Mouse (Mus musculus) cerebellum, postnatal 4 days (tissue): ENCODE measurements at regions not wholly inside any gene's neighbourhood (a gene's known extent, or its start where the extent isn't known, plus 50 kb on each side); places are given as distances from the start of the nearest gene placed in this dataset.
"Not testable (repeated sequence)": the region's sequence is repeated elsewhere in the genome, so short reads cannot be mapped to it uniquely, and the experiment has no call there.

Experiments
- DNase-seq, 2 experiments: peaks; one replicate each; pipeline ENCODE4 v3.0.0; 2022; ENCODE audit warnings: low spot score in 2 of 2, mixed read lengths in 1 of 2

GRCm38 (mm10) chr8:86280093-86280721 is 300.3 kb downstream of the Abcc12 start:
- no peak for DNase-seq

- DNase-seq = no peak
Observed at GRCm38 (mm10) chr8:86275699-86276098, 304.8 kb downstream of the Abcc12 start.

- DNase-seq = no peak
Observed at GRCm38 (mm10) chr8:86273811-86274210, 306.7 kb downstream of the Abcc12 start.

GRCm38 (mm10) chr8:86272626-86273025 is 307.9 kb downstream of the Abcc12 start:
- DNase-seq = no peak

GRCm38 (mm10) chr8:86271477-86271876 is 309.0 kb downstream of the Abcc12 start:
- no peak for DNase-seq

- peak in 1 of 2 experiments; percentile 64 for DNase-seq
Observed at GRCm38 (mm10) chr8:86258011-86258410, 322.5 kb downstream of the Abcc12 start.

GRCm38 (mm10) chr8:86255431-86255830 is 325.1 kb downstream of the Abcc12 start:
- no peak for DNase-seq

GRCm38 (mm10) chr8:86254680-86255079 is 325.8 kb downstream of the Abcc12 start:
- DNase-seq = no peak

- DNase-seq = peak in 1 of 2 experiments; percentile 14
Observed at GRCm38 (mm10) chr8:86252696-86253355, 327.7 kb downstream of the Abcc12 start.

- DNase-seq = no peak
Observed at GRCm38 (mm10) chr8:86234696-86235095, 345.8 kb downstream of the Abcc12 start.

GRCm38 (mm10) chr8:86231994-86232393 is 348.5 kb downstream of the Abcc12 start:
- DNase-seq = not testable (repeated sequence)

GRCm38 (mm10) chr8:86224851-86225250 is 355.6 kb downstream of the Abcc12 start:
- peak in 1 of 2 experiments; percentile 24 for DNase-seq

- DNase-seq = no peak
Observed at GRCm38 (mm10) chr8:86222715-86223114, 357.8 kb downstream of the Abcc12 start.

GRCm38 (mm10) chr8:86222228-86222627 is 358.3 kb downstream of the Abcc12 start:
- no peak for DNase-seq

GRCm38 (mm10) chr8:86214399-86214798 is 366.1 kb downstream of the Abcc12 start:
- DNase-seq = no peak

GRCm38 (mm10) chr8:86212461-86212860 is 368.0 kb downstream of the Abcc12 start:
- no peak for DNase-seq

GRCm38 (mm10) chr8:86208812-86209262 is 368.1 kb downstream of the Phkb start:
- no peak for DNase-seq

GRCm38 (mm10) chr8:86204421-86205229 is 363.9 kb downstream of the Phkb start:
- DNase-seq = no peak

- DNase-seq = no peak
Observed at GRCm38 (mm10) chr8:86203107-86203506, 362.3 kb downstream of the Phkb start.

GRCm38 (mm10) chr8:86201830-86202229 is 361.1 kb downstream of the Phkb start:
- no peak for DNase-seq

GRCm38 (mm10) chr8:86192262-86192661 is 351.5 kb downstream of the Phkb start:
- DNase-seq = no peak

- no peak for DNase-seq
Observed at GRCm38 (mm10) chr8:86184671-86185070, 343.9 kb downstream of the Phkb start.
